Mouse (Mus musculus) megakaryocyte, embryonic 14.5 days (primary cell): Measurements from ENCODE around the gene Tomm40l. TPM values are rescaled to one million over a fixed set of nuclear protein-coding genes. Genes with fewer than 3 reads are reported as not detected.
"Not testable (repeated sequence)": the region's sequence is repeated elsewhere in the genome, so short reads cannot be mapped to it uniquely, and the experiment has no call there.

Experiments used
- H3K27me3 ChIP-seq: replicated peaks from 2 replicates; pipeline ENCODE3; 2012; ENCODE audit warnings: inconsistent platforms
- H3K36me3 ChIP-seq: replicated peaks from 2 replicates; pipeline ENCODE3; 2012; ENCODE audit warnings: low read length, inconsistent platforms, mixed read lengths
- H3K4me1 ChIP-seq: 2 replicates; pipeline ENCODE4 v1.6.1; 2012; ENCODE audit warnings: inconsistent platforms
- H3K4me3 ChIP-seq: replicated peaks from 2 replicates; pipeline ENCODE3; 2012; ENCODE audit warnings: moderate library complexity, mild to moderate bottlenecking, inconsistent platforms
- H3K9me3 ChIP-seq: 2 replicates; pipeline ENCODE4 v1.6.1; 2012; ENCODE audit warnings: inconsistent platforms
- FLI1 ChIP-seq: IDR thresholded peaks from 2 replicates; pipeline ENCODE4 v1.6.1; 2012; ENCODE audit warnings: low read length, inconsistent platforms, mixed read lengths
- GATA1 ChIP-seq: IDR thresholded peaks from 3 replicates; pipeline ENCODE4 v1.6.1; 2012; ENCODE audit warnings: mixed read lengths, low read length, inconsistent platforms, borderline replicate concordance
- polyA plus RNA-seq: library from polyadenylated mRNA; stranded (reverse); fragments of >175 nt; gene quantifications from 2 replicates; pipeline ENCODE4 v1.2.3, GENCODE M21; 2012; ENCODE audit warnings: low replicate concordance; ENCODE audit not compliant: insufficient read depth

Tomm40l gene
- polyA plus RNA-seq, 1 experiment = 24.1 TPM

DNA sequence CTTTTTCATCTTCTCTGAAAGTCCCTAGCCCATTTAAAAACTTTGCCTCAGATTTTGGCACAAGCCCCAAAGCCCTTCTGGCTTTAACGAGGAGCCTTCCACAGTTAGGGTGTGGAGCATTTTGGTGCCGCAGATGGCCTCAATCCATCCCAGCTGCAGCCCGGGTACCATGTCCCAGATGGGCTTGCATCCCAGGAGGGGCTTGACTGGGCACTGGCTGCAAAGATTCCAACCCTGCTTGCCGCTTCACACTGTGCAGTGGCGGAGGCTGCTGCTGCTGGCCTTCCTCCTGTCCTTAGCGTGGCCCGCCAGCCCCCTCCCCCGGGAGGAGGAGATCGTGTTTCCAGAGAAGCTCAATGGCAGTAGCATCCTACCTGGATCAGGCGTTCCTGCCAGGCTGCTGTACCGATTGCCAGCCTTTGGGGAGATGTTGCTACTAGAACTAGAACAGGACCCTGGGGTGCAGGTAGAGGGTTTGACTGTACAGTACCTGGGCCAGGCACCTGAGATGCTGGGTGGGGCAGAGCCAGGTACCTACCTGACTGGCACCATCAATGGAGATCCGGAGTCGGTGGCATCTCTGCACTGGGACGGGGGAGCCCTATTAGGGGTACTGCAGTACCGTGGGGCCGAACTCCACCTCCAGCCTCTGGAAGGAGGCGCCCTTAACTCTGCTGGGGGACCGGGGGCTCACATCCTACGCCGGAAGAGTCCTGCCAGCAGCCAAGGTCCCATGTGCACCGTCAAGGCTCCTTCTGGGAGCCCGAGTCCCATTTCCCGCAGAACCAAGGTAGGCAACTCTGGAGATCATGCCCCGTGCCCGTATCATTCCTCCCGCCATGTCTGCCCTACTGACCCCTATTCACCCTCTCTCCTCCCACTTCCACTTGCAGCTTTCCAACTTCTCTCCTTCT lies 28.6 kb upstream of the Tomm40l start, which contains the start of gene Ndufs2:
Gene Ndufs2 (minus strand): TSS at position 709 of the 914 bp plus-strand sequence.
- Histone ChIP-seq H3K4me3 (peak within 1 kb of the TSS; percentile 4), H3K4me1 (peaks cover 69% of the 10 kb centered on the region), H3K9me3 (no peaks in the 10 kb centered on the region), H3K36me3 (no peaks in the 10 kb centered on the region), H3K27me3 (peaks cover 25% of the 10 kb centered on the region)
- TF ChIP-seq FLI1 = no peak
- no peak for TF ChIP-seq GATA1

DNA sequence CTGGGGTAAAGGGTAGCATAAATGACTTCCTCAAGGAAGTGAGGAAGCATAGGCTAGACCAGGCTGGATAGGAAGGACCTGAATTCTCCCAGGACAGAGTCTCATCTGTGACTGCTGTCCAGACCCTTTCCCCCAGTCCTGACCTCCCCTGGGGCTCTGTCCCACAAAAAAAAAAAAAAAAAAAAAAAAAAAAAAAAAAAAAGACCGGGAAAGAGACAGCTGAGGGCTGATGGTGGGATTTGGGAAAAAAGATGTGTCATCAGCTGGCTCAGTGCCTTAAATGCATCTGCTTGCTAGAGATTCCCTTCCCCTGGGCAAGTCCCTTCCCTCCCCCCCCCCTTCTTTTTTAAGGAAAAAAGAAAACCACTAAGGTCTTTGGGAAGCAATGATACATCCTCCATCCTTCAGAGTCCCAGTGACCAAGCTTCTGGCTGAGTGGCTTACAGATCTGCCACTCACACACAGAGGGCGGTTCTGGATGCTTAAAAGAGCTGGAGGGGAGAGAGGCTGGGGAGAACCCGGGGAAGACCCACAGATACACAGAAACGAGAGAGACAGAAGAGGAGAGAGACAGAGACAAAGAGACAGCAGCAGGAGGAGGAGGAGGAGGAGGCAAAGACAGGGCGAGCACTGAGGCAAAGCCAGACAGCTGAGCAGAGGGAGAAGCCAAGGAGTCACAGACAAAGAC lies 27.7 kb upstream of the Tomm40l start, which contains the start of gene Adamts4:
Gene Adamts4 (plus strand): TSS at position 509 of the 688 bp plus-strand sequence.
- Histone ChIP-seq H3K9me3 (no peaks in the 10 kb centered on the region), H3K4me1 (peaks cover 77% of the 10 kb centered on the region), H3K4me3 (peak within 1 kb of the TSS; percentile 4), H3K27me3 (peaks cover 25% of the 10 kb centered on the region), H3K36me3 (peaks cover 7% of the 10 kb centered on the region)
- no peak for TF ChIP-seq GATA1
- TF ChIP-seq FLI1 = no peak

DNA sequence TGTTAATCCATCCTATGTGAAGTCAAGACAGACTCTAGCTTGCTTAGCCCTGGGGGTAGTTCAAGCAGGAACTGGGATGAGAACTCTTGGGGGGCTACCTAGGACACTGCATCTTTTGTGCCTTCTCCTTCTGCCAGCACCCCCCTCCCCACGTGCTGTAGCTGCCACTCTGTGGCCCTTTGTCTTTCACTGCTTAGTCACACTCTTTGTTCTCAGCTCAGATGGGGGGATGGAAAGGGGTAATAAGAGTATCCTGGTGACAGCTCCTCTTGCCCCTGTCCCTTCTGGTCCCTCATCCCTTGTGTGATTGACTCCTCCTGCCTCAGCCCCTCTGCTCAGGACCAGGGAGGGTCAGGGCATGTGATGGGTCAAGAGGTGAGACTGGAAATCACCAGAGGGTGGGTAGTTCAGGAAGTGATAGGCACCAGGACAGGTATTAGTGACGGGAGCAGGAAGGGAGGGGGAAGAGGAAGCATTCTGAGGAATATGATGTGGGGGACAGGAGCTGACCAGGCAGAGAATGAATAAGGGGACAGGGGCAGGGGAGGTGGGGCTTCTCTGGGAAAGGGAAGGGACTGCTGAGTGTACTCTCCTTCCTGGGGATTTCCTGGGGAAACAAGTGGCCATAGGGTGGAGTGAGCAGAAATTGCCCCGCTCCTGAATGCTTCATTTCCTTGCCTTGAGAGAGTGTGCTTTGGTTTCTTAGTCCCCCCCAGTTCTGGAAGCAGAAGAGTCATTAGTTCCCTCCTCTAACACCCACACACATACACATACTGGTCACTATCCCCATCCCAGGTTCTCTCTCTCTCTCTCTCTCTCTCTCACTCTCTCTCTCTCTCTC lies 26.3 kb upstream of the Tomm40l start:
- no peaks in the 10 kb centered on the region for H3K9me3 ChIP-seq
- H3K4me3 ChIP-seq = peak overlapping the region; percentile 97
- TF ChIP-seq GATA1 (no peak), FLI1 (no peak)
- H3K4me1 ChIP-seq = peaks cover 74% of the 10 kb centered on the region
- H3K36me3 ChIP-seq = peaks cover 18% of the 10 kb centered on the region
- peaks cover 17% of the 10 kb centered on the region for H3K27me3 ChIP-seq

DNA sequence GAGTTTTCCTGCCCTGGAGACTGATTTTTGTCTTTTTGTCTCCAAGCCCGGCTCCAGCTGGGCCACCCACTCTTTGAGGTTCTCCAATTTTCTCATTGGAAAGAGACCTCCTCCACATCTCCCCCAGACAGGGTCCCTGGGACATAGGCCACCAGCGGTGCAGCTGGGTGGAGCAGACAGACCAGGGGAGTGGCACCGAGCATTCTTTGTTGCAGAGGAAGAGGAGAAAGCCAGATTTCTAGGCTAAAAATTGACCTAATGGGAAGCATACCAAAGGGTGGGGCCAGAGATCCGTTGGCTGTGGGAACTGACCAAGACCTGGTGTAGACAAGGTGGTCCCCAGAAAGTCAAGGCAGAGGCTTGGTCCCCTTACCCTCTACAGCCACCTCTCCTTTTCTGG lies 25.6 kb upstream of the Tomm40l start:
- TF ChIP-seq FLI1 = no peak
- TF ChIP-seq GATA1 = no peak
- Histone ChIP-seq H3K4me3 (peak overlapping the region; percentile 97), H3K27me3 (peaks cover 12% of the 10 kb centered on the region), H3K36me3 (peaks cover 25% of the 10 kb centered on the region), H3K4me1 (peaks cover 76% of the 10 kb centered on the region), H3K9me3 (no peaks in the 10 kb centered on the region)

DNA sequence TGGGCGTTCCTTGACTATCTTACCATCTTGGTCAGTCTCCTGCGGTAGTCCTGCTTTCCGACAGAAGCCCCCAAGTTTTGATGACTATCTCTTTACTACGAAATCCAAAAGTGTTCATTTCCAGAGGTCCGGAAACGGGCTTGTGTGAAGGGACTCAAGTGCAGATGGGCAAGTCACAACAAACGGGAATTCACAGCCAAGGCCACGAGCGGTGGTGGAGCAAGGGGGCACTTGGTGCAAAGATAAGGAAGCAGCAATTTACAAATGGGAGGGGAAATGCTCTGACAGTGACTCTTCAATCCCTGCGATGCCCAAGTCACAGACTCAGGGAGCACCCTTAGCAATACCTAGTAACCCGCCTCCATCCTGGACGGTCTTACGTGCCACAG lies 25.1 kb upstream of the Tomm40l start:
- Histone ChIP-seq H3K4me1 (peaks cover 72% of the 10 kb centered on the region), H3K4me3 (peak overlapping the region; percentile 97), H3K9me3 (no peaks in the 10 kb centered on the region), H3K27me3 (peaks cover 8% of the 10 kb centered on the region), H3K36me3 (peaks cover 30% of the 10 kb centered on the region)
- TF ChIP-seq GATA1 (no peak), FLI1 (no peak)

DNA sequence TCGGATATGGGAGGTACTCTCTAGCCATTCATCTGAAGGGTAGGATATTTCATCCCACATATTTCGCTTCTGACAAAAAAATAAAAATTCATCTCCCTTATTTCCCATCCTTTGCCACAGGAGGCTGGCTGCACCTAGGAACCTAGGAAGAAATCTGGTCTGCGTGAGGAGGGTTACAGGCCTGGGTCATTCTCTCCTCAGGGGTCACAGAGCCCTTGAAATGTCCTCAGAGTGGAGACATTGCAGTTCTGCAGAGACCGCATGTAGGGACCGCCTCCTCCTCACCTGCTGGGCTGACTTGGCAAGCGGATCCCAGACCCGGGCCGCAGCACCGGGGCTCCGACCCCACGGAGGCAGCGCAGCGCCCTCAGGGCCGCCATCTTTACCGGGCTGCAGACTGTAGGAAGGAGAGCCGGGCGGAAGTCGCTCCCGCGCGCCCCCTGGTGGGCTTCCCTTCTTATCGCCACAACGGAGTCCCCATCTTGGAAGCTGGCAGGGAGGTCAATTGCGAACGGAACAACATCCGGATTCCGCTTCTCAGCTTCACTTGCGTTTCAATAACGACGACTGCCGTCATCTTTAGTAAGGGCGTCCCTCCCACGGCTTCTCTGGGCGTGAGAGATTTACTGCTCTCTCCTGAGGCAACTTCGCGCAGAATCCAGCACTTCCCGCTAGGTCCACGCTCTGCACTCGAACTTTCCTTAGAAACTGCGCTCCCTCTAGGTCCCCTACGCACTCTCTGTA lies 24.6 kb upstream of the Tomm40l start:
- Histone ChIP-seq H3K4me1 (peaks cover 66% of the 10 kb centered on the region), H3K36me3 (peaks cover 34% of the 10 kb centered on the region)
- TF ChIP-seq FLI1 = no peak
- peak; percentile 6; the same call in 1 of the 3 replicates for TF ChIP-seq GATA1

DNA sequence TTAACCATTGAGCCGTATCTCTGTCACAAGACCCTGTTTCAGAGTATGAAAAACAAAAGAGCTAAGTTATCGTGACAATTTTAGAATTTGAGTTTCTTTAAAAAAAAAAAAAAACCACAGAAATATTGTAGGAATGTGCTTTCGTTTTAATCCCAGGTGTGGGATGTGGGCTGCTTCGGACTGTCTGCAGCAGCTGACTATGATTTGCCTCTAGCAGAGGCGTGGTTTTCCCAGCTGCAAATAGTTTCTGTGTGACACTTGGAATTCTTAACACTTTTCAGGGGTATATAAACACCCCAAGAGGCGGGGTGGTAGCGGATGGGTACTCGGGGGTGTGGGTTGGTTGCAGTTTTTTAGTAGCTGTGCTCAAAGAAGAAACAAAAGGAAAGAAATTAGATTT lies 23.0 kb upstream of the Tomm40l start:
- no peak for TF ChIP-seq GATA1
- no peak for TF ChIP-seq FLI1
- peaks cover 56% of the 10 kb centered on the region for H3K4me1 ChIP-seq
- peaks cover 49% of the 10 kb centered on the region for H3K36me3 ChIP-seq
- no peak overlapping the region for H3K4me3 ChIP-seq
- H3K27me3 ChIP-seq = no peaks in the 10 kb centered on the region
- H3K9me3 ChIP-seq = no peaks in the 10 kb centered on the region

More for the DNA sequence above, 24.6 kb upstream of the Tomm40l start:
- Histone ChIP-seq H3K4me3 (peak overlapping the region; percentile 97), H3K27me3 (peaks cover 8% of the 10 kb centered on the region), H3K9me3 (no peaks in the 10 kb centered on the region)

DNA sequence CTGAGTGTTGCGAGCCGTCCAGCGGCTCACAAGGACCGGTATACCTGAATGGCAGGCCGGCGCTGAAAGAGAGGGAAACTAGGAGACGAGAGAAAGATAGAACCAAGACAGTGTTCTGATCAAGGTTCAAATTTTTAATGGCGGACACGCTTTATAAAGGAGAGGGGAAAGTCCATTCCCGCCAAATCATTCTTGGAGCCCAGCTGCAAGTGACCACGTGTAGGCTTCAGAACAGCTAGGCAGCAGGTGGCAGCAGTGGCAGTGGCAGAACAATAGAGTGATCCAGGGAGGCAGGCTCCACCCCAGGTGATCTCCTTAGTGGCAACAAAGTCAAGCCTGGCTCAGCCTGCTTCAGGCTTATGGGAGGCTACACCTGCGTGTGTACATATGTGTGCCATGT lies 19.6 kb upstream of the Tomm40l start:
- peaks cover 36% of the 10 kb centered on the region for H3K4me1 ChIP-seq
- H3K9me3 ChIP-seq, H3K27me3 ChIP-seq, H3K4me3 ChIP-seq: not testable (repeated sequence)
- H3K36me3 ChIP-seq = peaks cover 84% of the 10 kb centered on the region

DNA sequence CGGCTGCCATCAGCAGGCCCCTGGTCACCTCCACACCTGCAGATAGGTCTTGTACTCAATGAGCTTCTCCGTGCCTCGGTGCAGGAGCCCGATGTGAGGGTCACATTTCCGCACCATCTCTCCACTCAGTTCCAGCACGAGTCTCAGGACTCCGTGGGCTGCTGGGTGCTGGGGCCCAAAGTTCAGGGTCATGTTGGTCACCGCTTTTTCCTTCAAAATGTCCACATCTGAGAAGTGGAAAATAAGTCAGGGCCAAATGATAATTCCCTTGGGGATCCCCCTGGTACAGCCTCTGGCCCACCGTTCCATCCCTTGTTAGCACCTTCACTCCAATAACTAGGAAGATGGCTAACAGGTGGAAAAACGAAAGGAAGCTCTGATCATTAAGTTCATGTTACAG lies 18.6 kb upstream of the Tomm40l start:
- TF ChIP-seq FLI1 (no peak), GATA1 (no peak)
- Histone ChIP-seq H3K36me3 (peaks cover 93% of the 10 kb centered on the region), H3K9me3 (no peaks in the 10 kb centered on the region), H3K4me1 (peaks cover 35% of the 10 kb centered on the region), H3K27me3 (no peaks in the 10 kb centered on the region), H3K4me3 (no peak overlapping the region)
